ENCODE assay signal across 9 mouse cellular contexts in the genomic region with DNA sequence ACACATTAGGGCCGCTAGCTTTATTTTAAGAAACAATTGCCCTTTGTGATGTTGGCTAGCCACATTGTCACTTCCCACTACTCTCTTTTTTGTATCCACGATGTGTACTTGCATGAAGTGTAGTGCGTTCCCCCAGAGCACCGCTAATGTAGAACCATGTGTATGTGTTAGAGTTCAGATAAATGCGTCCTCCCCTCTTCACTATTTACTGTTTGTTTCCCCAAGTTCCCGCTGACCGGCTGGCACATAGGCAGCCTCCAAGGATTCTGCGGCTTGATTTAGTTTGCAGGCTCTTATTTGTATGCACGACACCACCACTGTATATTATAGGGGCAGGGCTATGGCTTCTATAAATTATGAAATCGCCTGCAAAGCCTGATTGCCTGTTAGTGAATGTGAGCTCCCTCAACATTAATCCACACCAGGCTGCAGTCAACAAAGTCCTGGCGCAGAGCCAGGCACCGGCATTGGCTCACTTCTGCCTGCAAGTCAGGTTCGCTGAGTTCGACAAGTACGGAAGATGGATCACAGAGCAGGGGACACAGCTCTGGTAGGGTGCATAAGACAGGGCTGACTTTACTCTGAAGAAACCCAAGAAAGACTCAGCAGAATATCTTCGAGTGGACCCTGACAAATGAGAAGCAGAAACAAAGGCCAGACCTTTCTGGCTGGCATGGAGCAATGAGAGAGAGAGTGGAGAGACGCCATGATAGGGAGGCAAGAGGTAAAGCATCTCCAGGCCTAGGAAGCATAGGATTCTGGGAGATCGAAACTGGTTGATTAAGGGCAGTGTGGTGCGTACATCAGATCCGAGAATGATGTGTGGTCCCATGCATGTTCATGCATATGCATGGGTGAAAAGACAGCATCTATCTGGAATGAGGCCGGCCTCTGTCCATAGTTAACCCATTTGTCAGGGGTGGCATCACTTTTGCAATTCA.
DNase-seq lines count a peak whose midpoint lies in the region; ATAC-seq lines count a peak whose summit lies in the region.
"Had no signal": no experiment of that assay in that cellular context is flagged by ENCODE, and none has a peak within 500 bp of the region (broad histone marks: within the 10 kb centered on the region; RNA-seq: fewer than 3 reads in every experiment).

No protein-coding gene starts in this region.

- peaks cover 10% of the 10 kb centered on the region for H3K4me1 ChIP-seq in forebrain, embryonic 13.5 days
- no peaks in the 10 kb centered on the region for H3K4me1 ChIP-seq in forebrain, embryonic 11.5 days (replicated peaks; ENCODE audit: control insufficient read depth, insufficient read depth, low read length)
- H3K4me1 ChIP-seq in midbrain, embryonic 16.5 days (ENCODE audit: control insufficient read depth, insufficient read depth, low read length): no peaks in the 10 kb centered on the region
- H3K4me1 ChIP-seq: liver, embryonic 15.5 days had no signal

- 64% methylated on average over 21 of the region's 21 CpGs for WGBS in forebrain, embryonic 13.5 days
- WGBS in forebrain, embryonic 11.5 days: 88% methylated on average over 21 of the region's 21 CpGs
- 66% methylated on average over 21 of the region's 21 CpGs for WGBS in midbrain, embryonic 16.5 days

- no peak overlapping the region for H3K9ac ChIP-seq in forebrain, embryonic 13.5 days
- no peak overlapping the region for H3K9ac ChIP-seq in forebrain, embryonic 11.5 days (ENCODE audit: low read length)
- H3K9ac ChIP-seq in midbrain, embryonic 16.5 days (ENCODE audit: low read depth, low read length): no peak overlapping the region
- H3K9ac ChIP-seq: liver, embryonic 15.5 days had no signal

- 0 out of 2 replicates have a peak overlapping the region, but pooled peaks have one; percentile 10 for H3K4me2 ChIP-seq in forebrain, embryonic 13.5 days
- H3K4me2 ChIP-seq in forebrain, embryonic 11.5 days (ENCODE audit: low read depth, low read length, severe bottlenecking): no peak overlapping the region
- peak overlapping the region; percentile 26; the same call in 1 of the 2 replicates for H3K4me2 ChIP-seq in midbrain, embryonic 16.5 days (ENCODE audit: low read length)
- H3K4me2 ChIP-seq: liver, embryonic 15.5 days had no signal

- H3K27ac ChIP-seq in forebrain, embryonic 13.5 days: peak overlapping the region; percentile 31; the same call in 1 of the 2 replicates
- H3K27ac ChIP-seq in forebrain, embryonic 11.5 days (ENCODE audit: low read depth, low read length): no peak overlapping the region
- H3K27ac ChIP-seq in midbrain, embryonic 16.5 days (ENCODE audit: low read length): no peak overlapping the region
- H3K27ac ChIP-seq: liver, embryonic 15.5 days had no signal

- H3K4me3 ChIP-seq in forebrain, embryonic 13.5 days: no peak overlapping the region
- no peak overlapping the region for H3K4me3 ChIP-seq in forebrain, embryonic 11.5 days (ENCODE audit: low read depth, low read length)
- H3K4me3 ChIP-seq in midbrain, embryonic 16.5 days (ENCODE audit: low read depth, low read length): no peak overlapping the region
- H3K4me3 ChIP-seq: liver, embryonic 15.5 days had no signal

- DNase-seq in forebrain, embryonic 11.5 days (ENCODE audit: low spot score): no peak
- DNase-seq in right cerebral cortex, postnatal 10 days (ENCODE audit: low spot score in 2 of 2): peak; percentile 43 to 55
- DNase-seq in right cerebral cortex, adult 2 months (ENCODE audit: low spot score in 2 of 2): no peak
- peak; percentile 53 to 62 for DNase-seq in kidney, postnatal 25 days

- ATAC-seq in forebrain, embryonic 13.5 days: peak; percentile 63
- no peak for ATAC-seq in forebrain, embryonic 11.5 days (replicated peaks; ENCODE audit: low FRiP score)
- ATAC-seq in midbrain, embryonic 16.5 days: peak; percentile 51; the same call in 1 of the 2 replicates
- no peak for ATAC-seq in megakaryocyte-erythroid progenitor cell, adult 5-6 weeks (replicated peaks; ENCODE audit: low FRiP score, low TSS enrichment, poor library complexity, severe bottlenecking)
- no peak for ATAC-seq in megakaryocyte progenitor cell, adult 5-6 weeks (replicated peaks; ENCODE audit: poor library complexity)

- no peaks in the 10 kb centered on the region for H3K36me3 ChIP-seq in forebrain, embryonic 13.5 days (ENCODE audit: poor library complexity, severe bottlenecking)
- H3K36me3 ChIP-seq in forebrain, embryonic 11.5 days (ENCODE audit: control insufficient read depth, insufficient read depth, low read length): no peaks in the 10 kb centered on the region
- H3K36me3 ChIP-seq in midbrain, embryonic 16.5 days (ENCODE audit: control insufficient read depth, insufficient read depth, low read length): no peaks in the 10 kb centered on the region
- H3K36me3 ChIP-seq: liver, embryonic 15.5 days had no signal

- no peaks in the 10 kb centered on the region for H3K9me3 ChIP-seq in forebrain, embryonic 13.5 days (replicated peaks)
- H3K9me3 ChIP-seq in forebrain, embryonic 11.5 days (ENCODE audit: control insufficient read depth, low read length): no peaks in the 10 kb centered on the region
- H3K9me3 ChIP-seq in midbrain, embryonic 16.5 days (replicated peaks; ENCODE audit: control insufficient read depth, low read length, poor library complexity, severe bottlenecking): no peaks in the 10 kb centered on the region
- H3K9me3 ChIP-seq: liver, embryonic 15.5 days had no signal

- H3K27me3 ChIP-seq in forebrain, embryonic 13.5 days: no peaks in the 10 kb centered on the region
- H3K27me3 ChIP-seq in forebrain, embryonic 11.5 days (ENCODE audit: control insufficient read depth, insufficient read depth, low read length): no peaks in the 10 kb centered on the region
- no peaks in the 10 kb centered on the region for H3K27me3 ChIP-seq in midbrain, embryonic 16.5 days (ENCODE audit: control insufficient read depth, insufficient read depth, low read depth, low read length)
- H3K27me3 ChIP-seq: liver, embryonic 15.5 days had no signal

Comparison
In these comparisons a context has a peak if more than half of its experiments do, and no peak if none do; other contexts are left out.
1. ATAC-seq: peak in forebrain, embryonic 13.5 days (single experiment) and midbrain, embryonic 16.5 days (single experiment); none in forebrain, embryonic 11.5 days (single experiment), megakaryocyte-erythroid progenitor cell, adult 5-6 weeks (single experiment) and megakaryocyte progenitor cell, adult 5-6 weeks (single experiment).
2. DNase-seq: peak in right cerebral cortex, postnatal 10 days (2 of 2) and kidney, postnatal 25 days (2 of 2); none in forebrain, embryonic 11.5 days (single experiment) and right cerebral cortex, adult 2 months (0 of 2).